Mouse (Mus musculus) lung, postnatal 0 days (tissue): ENCODE results near the gene Rchy1.

ENCODE experiments used
- CTCF ChIP-seq: IDR thresholded peaks from 2 replicates; pipeline ENCODE4 v1.5.1; 2016; ENCODE audit warnings: antibody characterized with exemption, mild to moderate bottlenecking
- EP300 ChIP-seq: IDR thresholded peaks from 2 replicates; pipeline ENCODE4 v1.6.1; 2016; ENCODE audit warnings: antibody characterized with exemption, mild to moderate bottlenecking, control low read depth

DNA sequence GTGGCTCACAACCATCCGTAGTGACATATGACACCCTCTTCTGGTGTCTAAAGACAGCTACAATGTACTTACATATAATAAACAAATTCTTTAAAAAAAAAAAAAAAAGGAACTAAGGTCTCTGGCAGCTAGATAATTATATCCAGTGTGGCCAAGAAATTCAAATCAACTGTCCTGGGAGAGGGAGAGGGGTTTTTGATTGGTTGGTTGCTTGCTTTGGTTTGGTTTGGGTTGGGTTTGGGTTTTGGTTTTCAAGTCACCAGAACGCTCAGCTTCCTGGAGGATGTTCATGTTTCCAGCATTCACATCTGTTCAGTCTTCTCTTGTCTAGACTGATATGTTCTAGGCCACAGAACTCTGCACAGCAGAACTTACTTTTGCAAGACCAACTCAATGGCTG is 30.2 kb upstream of the Rchy1 start:
- TF ChIP-seq CTCF (no peak), EP300 (no peak)
